Mouse (Mus musculus) CD8-positive naive resting alpha-beta T cell, adult 2 months (primary cell): ENCODE results near the gene Rab14.
A peak's percentile ranks its signal among the peaks of the same experiment; 100 is the strongest.

Experiments
- DNase-seq, 2 experiments: peaks; one replicate each; pipeline ENCODE4 v3.0.0; 2022; ENCODE audit warnings: low read depth in 2 of 2, low spot score in 2 of 2

Rab14 gene

GRCm38 (mm10) chr2:35200898-35201668 lies at the start of gene Rab14:
Gene Rab14 (minus strand): TSS chr2:35201120.
- peak; percentile 99 to 100 for DNase-seq

DNA sequence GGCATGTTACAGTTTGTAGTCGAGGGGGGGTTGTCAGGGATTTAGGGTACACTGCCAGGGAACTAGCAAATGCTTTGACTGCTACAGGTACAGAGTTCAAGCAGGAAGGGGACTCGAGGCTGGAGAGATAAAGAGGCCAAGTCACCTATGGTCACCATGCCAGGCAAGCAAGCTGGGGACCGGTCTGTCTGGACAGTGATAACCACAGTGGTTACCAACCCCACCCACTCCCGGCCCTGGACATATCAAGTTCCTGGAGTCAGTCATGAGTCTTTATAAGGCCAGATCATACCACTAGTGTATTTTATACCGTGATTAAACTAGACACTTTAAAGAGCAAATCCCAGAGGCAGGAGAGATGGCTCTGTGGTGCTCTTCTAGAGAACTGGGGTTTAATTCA lies 46.8 kb upstream of the Rab14 start:
- no peak for DNase-seq

GRCm38 (mm10) chr2:35244241-35244640 lies 43.3 kb upstream of the Rab14 start:
- no peak for DNase-seq

DNA sequence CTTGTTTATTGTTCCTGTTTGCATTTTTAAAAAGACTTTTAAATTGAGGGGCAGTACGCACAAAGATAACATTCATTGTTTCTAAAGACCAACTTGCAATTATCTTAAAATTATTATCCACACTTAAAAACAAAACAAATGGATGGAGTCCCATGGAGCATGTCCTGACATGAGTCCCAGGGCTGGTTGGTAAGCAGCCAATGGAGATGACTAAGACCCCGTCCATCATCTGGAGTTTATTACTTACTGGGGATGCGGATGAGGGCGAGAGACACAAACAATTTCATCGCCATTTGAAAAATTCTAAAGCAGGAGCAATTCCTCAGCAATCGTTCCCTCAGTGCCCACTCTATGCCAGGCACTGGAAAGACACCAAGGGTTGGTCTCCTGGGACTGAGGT lies 34.1 kb upstream of the Rab14 start:
- no peak for DNase-seq

DNA sequence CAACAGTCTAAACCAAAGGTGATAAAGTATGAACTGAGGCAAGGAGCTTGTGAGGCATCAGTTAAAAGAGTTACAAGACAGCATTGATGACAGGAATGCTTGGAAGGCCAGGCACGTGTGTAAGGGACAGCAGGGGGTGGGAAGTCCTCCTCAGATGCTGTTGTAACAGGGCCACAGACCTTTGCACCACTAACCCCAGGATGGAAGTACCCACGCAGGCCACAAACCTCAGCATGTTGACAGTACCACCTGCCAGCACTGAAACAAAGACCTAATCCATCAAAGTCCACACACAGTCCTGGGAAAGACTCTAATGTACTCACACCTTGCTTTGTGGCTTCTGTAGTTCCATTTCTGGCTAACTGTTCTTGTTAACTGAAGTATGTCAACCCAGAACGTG lies 33.0 kb upstream of the Rab14 start:
- DNase-seq, result no peak

GRCm38 (mm10) chr2:35232595-35233445 lies 31.9 kb upstream of the Rab14 start:
- peak in 1 of 2 experiments; percentile 9 for DNase-seq

- DNase-seq, result peak in 1 of 2 experiments; percentile 4
Measured at GRCm38 (mm10) chr2:35231871-35232270, 31.0 kb upstream of the Rab14 start.

- DNase-seq, result no peak
Measured at GRCm38 (mm10) chr2:35230215-35230614, 29.3 kb upstream of the Rab14 start.

DNA sequence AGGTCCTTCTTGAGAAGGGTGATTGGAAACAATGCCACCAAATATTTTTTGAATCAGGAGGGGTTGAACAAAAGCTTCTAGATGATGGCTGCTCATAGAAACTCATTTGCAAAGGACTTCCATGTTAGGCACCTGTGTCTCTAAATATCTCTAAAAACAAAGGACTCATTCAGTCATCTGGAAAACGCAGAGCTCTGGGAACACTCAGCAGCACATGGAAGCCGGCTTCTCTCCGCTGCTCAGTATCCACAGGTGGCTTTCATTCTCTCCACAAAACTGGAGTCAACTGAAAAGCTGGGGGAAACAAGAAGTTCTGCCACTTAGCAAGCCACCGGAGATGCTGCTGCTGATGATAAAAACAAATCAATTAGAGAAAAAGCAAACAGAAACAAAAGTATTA lies 27.2 kb upstream of the Rab14 start:
- no peak for DNase-seq

DNA sequence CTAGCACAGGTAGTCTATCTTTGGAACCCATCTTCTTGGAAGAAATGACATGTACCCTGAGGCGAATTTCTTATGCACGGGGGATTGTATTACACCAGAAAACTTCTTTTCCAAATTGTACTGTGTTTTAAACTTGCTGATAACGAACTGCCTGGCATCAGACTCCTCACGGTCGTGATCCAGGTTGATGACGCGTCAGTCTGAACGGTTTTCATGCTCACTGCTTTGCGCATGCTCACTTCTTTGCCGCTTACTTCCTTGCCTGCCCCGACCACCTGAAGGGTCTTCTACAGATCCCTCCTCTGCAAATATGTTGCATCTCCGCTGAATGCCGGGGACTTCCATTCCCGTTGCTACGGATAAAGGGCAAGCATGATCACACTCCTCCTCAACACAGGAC lies 23.4 kb upstream of the Rab14 start:
- no peak for DNase-seq

DNA sequence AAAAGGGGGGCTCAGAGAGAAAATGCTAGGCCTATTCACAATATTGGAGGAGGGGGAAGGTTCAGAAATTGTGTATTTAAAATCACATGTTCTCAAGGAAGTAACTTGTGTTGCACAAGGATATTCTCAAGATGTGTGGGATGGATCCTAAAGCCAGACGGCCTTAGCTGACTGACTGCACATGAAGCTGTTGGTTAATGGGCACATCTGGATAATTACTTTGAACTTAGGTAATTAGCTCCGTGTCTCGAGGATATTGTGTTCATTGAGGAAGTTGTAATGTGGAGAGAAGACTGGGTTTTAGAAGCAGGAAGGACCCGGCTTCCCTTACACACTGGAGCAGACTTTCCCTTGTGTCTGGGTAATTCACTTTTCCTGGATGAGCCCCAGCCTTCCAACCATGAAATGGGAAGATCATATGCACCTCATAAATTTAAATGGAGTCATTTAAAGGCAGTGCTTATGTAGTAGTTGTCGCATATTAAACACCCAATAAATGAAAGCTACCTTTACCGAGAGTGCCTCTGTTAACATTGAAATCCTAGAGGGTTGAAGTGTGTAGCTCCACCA lies 22.0 kb upstream of the Rab14 start:
- DNase-seq, result no peak

DNA sequence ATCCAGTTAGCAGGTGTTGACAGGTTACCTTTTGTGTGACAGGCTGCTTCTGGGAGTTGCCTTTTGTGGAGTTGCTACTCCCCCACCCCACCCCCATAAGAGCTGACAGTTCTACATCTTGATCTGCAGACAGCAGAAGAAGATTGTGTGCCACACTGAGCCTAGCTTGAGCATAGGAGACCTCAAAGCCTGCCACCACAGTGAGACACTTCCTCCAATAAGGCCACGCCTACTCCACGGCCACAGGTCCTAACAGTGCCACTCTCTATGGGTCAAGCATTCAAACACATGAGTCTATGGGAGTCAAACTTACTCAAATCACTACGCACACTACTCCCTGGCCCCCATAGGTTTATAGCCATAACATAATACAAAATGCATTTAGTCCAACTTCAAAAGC lies 17.8 kb upstream of the Rab14 start:
- DNase-seq, result no peak

GRCm38 (mm10) chr2:35216701-35217100 lies 15.8 kb upstream of the Rab14 start:
- no peak for DNase-seq

- no peak for DNase-seq
Measured at GRCm38 (mm10) chr2:35215363-35215762, 14.4 kb upstream of the Rab14 start.

DNA sequence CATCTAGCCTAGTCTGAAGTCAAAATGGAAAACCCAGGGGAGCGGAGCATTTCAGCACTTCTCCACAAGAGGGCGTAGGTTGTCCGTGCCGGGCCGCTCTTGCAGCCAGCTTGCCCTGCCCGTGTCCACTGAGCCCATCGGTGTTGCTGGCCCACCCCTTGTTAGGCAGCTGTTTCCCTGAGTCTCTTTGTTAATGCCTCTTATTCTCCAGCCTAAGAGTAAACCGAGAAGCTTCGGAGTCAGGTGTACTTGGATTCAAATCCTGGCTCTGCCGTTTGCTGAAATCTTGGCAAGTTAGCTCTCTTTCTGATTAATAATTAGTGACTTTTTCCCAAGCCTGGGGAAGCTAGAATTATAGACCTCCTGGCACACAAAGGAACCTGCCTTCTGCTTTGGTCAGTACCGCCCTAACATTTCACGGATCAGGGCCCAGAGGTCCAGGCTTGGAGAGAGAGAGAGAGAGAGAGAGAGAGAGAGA lies 14.0 kb upstream of the Rab14 start:
- peak; percentile 75 to 80 for DNase-seq

DNA sequence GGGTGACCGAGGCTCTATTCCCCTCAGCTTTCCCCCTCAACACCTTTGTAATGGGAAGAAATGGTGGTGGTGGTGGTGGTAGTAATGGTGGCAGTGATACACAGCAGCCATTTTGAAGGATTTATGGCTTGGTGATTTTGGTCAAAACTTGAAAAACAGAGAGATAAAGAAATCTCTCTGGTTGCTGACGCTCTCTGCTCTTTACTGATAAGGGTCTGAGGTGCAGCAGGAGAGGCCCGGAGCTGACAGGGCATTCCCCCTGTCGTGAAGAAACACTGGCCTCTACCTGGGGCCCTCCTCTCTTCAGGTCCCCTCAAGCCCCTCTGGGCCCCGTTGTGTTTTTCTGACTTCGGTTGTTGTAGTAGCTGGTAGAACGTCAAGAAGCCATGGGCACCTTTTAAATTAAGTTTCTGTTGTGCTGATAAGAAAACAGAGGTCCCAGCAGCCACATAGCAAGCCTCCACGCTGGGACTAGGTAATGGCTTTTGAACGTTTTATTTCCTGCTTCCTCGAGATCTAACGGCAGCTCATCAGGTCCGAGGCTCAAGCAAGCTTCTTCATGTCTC lies 12.5 kb upstream of the Rab14 start:
- DNase-seq, result no peak

- DNase-seq, result no peak
Measured at GRCm38 (mm10) chr2:35211681-35212080, 10.8 kb upstream of the Rab14 start.

- DNase-seq, result peak in 1 of 2 experiments; percentile 15
Measured at GRCm38 (mm10) chr2:35208931-35209665, 8.2 kb upstream of the Rab14 start.

DNA sequence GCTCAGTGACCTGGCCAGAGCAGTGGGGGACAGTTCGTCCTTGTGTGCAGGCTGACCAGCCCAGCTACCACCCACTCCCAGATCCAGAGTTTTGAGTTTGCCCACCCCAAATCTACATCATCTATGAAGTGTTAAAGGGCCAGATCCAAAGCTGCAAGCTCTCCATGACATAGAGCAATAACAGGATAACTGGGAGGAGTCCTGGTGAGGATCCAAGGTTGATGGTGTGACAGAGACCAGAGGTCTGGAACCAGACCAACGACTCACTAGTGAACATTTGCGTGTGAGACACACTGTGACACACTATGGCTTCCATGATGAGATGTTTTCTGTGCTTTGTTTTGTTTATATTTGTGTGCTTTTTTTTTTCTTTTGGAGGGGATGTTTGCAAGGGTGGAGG lies 7.1 kb upstream of the Rab14 start:
- no peak for DNase-seq

- DNase-seq, result no peak
Measured at GRCm38 (mm10) chr2:35206761-35207160, 5.8 kb upstream of the Rab14 start.

DNA sequence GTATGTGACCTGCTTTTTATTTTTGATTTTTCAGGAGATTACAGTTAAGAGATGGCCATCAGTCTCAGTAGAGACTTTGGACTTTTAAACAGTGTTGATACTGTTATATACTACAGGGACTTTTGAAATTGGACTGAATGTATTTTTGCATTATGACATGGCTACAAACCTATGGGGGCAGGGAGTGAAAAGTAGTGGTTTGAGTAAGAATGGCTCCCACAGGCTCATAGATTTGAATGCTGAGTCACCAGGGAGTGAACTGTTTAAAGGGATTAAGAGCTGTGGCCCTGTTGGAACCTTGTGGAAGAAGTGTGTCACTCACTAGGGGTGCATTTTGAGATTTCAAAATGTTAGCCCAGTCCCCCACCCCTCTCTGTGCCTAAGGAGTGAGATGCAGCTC lies 2.8 kb upstream of the Rab14 start:
- no peak for DNase-seq
